Mouse (Mus musculus): Measurements from ENCODE around the gene 3110018I06Rik. TPM values are rescaled to one million over a fixed set of nuclear protein-coding genes. Genes with fewer than 3 reads are reported as not detected.

Gene 3110018I06Rik
- polyA plus RNA-seq, 1 experiment from 2014 or later: not detected

GRCm38 (mm10) chr12:107516265-107517217 is 28.1 kb downstream of the 3110018I06Rik start:
- Histone ChIP-seq H3K36me3 (no peaks in the 10 kb centered on the region), H3K9ac (no peak overlapping the region), H3K9me3 (replicated peaks) (no peaks in the 10 kb centered on the region; the same call in 1 of the 2 replicates), H3K4me1 (replicated peaks) (no peaks in the 10 kb centered on the region), H3K27ac (no peak overlapping the region), H3K4me3 (replicated peaks) (no peak overlapping the region), H3K27me3 (no peaks in the 10 kb centered on the region), H3K4me2 (no peak overlapping the region)
- ATAC-seq (ENCODE audit: low read depth) (no peak), DNase-seq (no peak)
- WGBS (ENCODE audit: insufficient replicate concordance): 72% methylated on average over 11 of the region's 11 CpGs

GRCm38 (mm10) chr12:107520941-107521340 is 32.5 kb downstream of the 3110018I06Rik start:
- Histone ChIP-seq H3K36me3 (no peaks in the 10 kb centered on the region), H3K4me1 (replicated peaks) (no peaks in the 10 kb centered on the region), H3K27me3 (no peaks in the 10 kb centered on the region), H3K4me3 (replicated peaks) (no peak overlapping the region), H3K27ac (no peak overlapping the region), H3K9ac (no peak overlapping the region), H3K4me2 (no peak overlapping the region), H3K9me3 (replicated peaks) (no peaks in the 10 kb centered on the region)
- ATAC-seq (ENCODE audit: low read depth) (no peak), DNase-seq (no peak)
- 79% methylated on average over 3 of the region's 3 CpGs for WGBS (ENCODE audit: insufficient replicate concordance)

GRCm38 (mm10) chr12:107528346-107528880 is 40.0 kb downstream of the 3110018I06Rik start:
- Histone ChIP-seq H3K27me3 (no peaks in the 10 kb centered on the region), H3K4me1 (replicated peaks) (no peaks in the 10 kb centered on the region), H3K4me2 (no peak overlapping the region), H3K9me3 (replicated peaks) (no peaks in the 10 kb centered on the region), H3K4me3 (replicated peaks) (no peak overlapping the region), H3K36me3 (no peaks in the 10 kb centered on the region), H3K27ac (no peak overlapping the region), H3K9ac (no peak overlapping the region)
- 42% methylated on average over 1 of the region's 1 CpGs for WGBS (ENCODE audit: insufficient replicate concordance)
- DNase-seq (no peak), ATAC-seq (ENCODE audit: low read depth) (no peak)

GRCm38 (mm10) chr12:107532871-107533270 is 44.4 kb downstream of the 3110018I06Rik start:
- Histone ChIP-seq H3K27ac (no peak overlapping the region), H3K4me2 (no peak overlapping the region), H3K9me3 (replicated peaks) (no peaks in the 10 kb centered on the region; the same call in 1 of the 2 replicates), H3K36me3 (no peaks in the 10 kb centered on the region), H3K9ac (no peak overlapping the region), H3K27me3 (no peaks in the 10 kb centered on the region), H3K4me1 (replicated peaks) (no peaks in the 10 kb centered on the region), H3K4me3 (replicated peaks) (no peak overlapping the region)
- DNase-seq (no peak), ATAC-seq (ENCODE audit: low read depth) (no peak)
- WGBS (ENCODE audit: insufficient replicate concordance): 78% methylated on average over 7 of the region's 7 CpGs
